Mouse (Mus musculus): ENCODE results near the gene Fam149b. TPM values are rescaled to one million over a fixed set of nuclear protein-coding genes. Genes with fewer than 3 reads are reported as not detected.

Fam149b gene
- polyA plus RNA-seq, 1 experiment from 2014 or later, result 58.9 TPM

DNA sequence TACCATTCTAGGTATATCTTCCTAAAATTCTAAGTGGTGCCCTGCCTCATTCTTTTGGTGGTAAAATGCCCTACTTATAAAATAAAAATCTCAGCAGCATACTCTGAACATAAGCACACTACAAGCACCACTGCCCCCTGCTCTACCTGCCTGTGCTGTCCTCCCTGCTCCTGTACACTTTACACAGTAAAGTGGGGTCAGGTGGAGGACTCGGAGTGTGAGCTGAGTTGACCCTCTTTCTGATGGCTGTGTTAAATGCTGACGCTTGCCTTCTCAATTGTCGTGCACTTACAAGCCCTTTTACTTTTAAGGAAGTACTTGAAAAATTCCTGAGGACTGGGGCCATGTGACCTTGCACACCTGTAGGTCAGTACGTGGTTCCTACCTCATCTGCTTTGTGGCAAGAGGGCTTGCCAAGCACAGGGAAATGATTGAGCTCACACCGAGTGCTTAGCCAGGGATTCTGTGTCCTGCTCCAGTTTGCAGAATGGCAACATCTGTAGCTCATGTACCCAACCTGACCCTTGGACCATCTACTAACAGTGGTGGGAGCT lies 31.2 kb downstream of the Fam149b start:
- 91% methylated on average over 5 of the region's 5 CpGs for WGBS
- no peaks in the 10 kb centered on the region for H3K27me3 ChIP-seq (ENCODE audit: control insufficient read depth, insufficient read depth, low read length)
- no peak overlapping the region for H3K9ac ChIP-seq (ENCODE audit: low read length)
- H3K27ac ChIP-seq (ENCODE audit: low read depth, low read length), result no peak overlapping the region
- H3K4me3 ChIP-seq (ENCODE audit: low read depth, low read length), result no peak overlapping the region
- no peaks in the 10 kb centered on the region for H3K4me1 ChIP-seq (ENCODE audit: control insufficient read depth, insufficient read depth, low read length)
- no peak for DNase-seq (ENCODE audit: low spot score, missing footprints)
- no peak for ATAC-seq (ENCODE audit: low FRiP score)
- no peaks in the 10 kb centered on the region for H3K9me3 ChIP-seq (ENCODE audit: control insufficient read depth, low read length)
- H3K36me3 ChIP-seq (ENCODE audit: control insufficient read depth, insufficient read depth, low read length), result peaks cover 9% of the 10 kb centered on the region
- no peak overlapping the region for H3K4me2 ChIP-seq

DNA sequence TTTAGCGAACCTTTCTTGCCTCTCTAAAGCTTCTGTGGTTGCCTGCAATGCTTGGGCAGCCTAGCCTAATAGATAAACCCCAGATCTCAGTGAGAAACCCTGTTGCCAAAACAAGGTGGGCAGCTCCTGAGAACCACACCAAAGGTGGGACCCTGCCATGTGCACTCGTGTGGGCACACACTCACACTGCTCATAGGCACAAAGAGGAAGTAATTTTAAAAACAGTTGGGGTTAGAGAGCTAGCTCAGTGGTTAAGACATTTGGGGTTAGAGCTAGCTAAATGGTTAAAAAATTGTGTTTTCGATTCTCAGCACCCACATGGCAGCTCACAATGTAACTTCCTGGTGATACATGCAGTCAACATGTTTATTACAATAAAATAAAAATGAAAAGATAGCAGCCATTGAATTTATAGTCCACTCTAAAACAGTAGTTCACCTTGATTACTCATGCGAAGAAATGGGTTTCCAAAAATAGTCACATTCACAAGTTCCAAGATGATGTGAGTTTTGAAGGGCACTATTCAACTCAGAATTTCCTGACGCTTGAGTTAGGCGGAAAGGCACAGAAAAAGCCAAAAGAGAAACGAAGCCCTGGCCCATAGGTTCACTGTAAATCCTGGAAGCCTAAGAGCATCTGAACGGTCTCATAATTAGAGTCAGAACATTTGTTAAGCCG lies 31.9 kb downstream of the Fam149b start:
- Histone ChIP-seq H3K4me2 (no peak overlapping the region), H3K27me3 (ENCODE audit: control insufficient read depth, insufficient read depth, low read length) (no peaks in the 10 kb centered on the region), H3K36me3 (ENCODE audit: control insufficient read depth, insufficient read depth, low read length) (peaks cover 9% of the 10 kb centered on the region), H3K4me1 (ENCODE audit: control insufficient read depth, insufficient read depth, low read length) (no peaks in the 10 kb centered on the region), H3K4me3 (ENCODE audit: low read depth, low read length) (no peak overlapping the region), H3K9me3 (ENCODE audit: control insufficient read depth, low read length) (no peaks in the 10 kb centered on the region), H3K9ac (ENCODE audit: low read length) (no peak overlapping the region), H3K27ac (ENCODE audit: low read depth, low read length) (no peak overlapping the region)
- no peak for DNase-seq (ENCODE audit: low spot score, missing footprints)
- ATAC-seq (ENCODE audit: low FRiP score), result no peak
- 90% methylated on average over 9 of the region's 9 CpGs for WGBS

GRCm38 (mm10) chr14:20388441-20389129 lies 40.6 kb downstream of the Fam149b start, which contains the start of gene Dnajc9:
Gene Dnajc9, minus strand, starts transcription at chr14:20388910.
- ATAC-seq (ENCODE audit: low FRiP score), result peak; percentile 80

DNA sequence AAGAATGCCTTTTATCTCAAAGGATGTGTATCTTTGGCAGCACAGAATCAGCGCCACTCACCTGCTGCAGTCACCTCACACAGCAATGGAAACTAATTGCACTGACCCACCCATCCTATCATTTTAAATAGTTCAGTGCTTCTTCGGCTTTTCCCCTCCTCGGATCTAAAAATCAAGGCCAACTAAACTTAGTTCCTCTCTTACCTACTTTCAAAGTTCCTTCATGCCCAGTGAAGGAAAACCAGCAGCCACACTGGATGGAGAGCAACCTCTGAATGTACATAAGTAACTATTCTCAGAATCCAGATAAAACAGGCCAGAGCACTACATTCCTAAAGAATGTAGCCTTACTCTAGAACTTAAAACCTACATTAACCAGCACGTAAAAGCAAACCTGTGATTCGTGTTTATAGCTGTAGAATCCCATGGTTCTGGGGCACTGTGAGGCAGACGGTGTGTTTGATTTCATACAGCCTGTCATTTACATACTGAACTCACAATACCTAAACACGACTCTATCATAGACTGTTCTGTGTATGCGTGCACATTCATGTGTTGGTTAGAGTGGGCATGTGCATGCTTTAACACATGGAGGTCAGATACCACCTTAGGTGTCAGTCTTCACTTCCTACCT lies 41.6 kb downstream of the Fam149b start:
- Histone ChIP-seq H3K9ac (ENCODE audit: low read length) (peak overlapping the region; percentile 80; the same call in 1 of the 2 replicates), H3K4me3 (ENCODE audit: low read depth, low read length) (no peak overlapping the region; the same call in 1 of the 2 replicates), H3K4me1 (ENCODE audit: control insufficient read depth, insufficient read depth, low read length) (peaks cover 20% of the 10 kb centered on the region), H3K27me3 (ENCODE audit: control insufficient read depth, insufficient read depth, low read length) (no peaks in the 10 kb centered on the region), H3K27ac (ENCODE audit: low read depth, low read length) (no peak overlapping the region), H3K4me2 (peak overlapping the region; percentile 60), H3K36me3 (ENCODE audit: control insufficient read depth, insufficient read depth, low read length) (peaks cover 2% of the 10 kb centered on the region; the same call in 1 of the 2 replicates), H3K9me3 (ENCODE audit: control insufficient read depth, low read length) (no peaks in the 10 kb centered on the region)
- DNase-seq (ENCODE audit: low spot score, missing footprints) (peak; percentile 70), ATAC-seq (ENCODE audit: low FRiP score) (no peak)
- WGBS, result 87% methylated on average over 8 of the region's 8 CpGs

More at GRCm38 (mm10) chr14:20388441-20389129, 40.6 kb downstream of the Fam149b start, which contains the start of gene Dnajc9:
- H3K36me3 ChIP-seq (ENCODE audit: control insufficient read depth, insufficient read depth, low read length), result peaks cover 2% of the 10 kb centered on the region
- under 1% methylated on average over 59 of the region's 59 CpGs for WGBS
- H3K4me1 ChIP-seq (ENCODE audit: control insufficient read depth, insufficient read depth, low read length), result peaks cover 20% of the 10 kb centered on the region
- no peaks in the 10 kb centered on the region for H3K27me3 ChIP-seq (ENCODE audit: control insufficient read depth, insufficient read depth, low read length)
- peak within 1 kb of the TSS; percentile 80 for H3K9ac ChIP-seq (ENCODE audit: low read length)
- H3K4me3 ChIP-seq (ENCODE audit: low read depth, low read length), result peak within 1 kb of the TSS; percentile 74
- H3K4me2 ChIP-seq, result peak within 1 kb of the TSS; percentile 60
- H3K27ac ChIP-seq (ENCODE audit: low read depth, low read length), result no peak within 1 kb of the TSS; the same call in 1 of the 2 replicates
- no peaks in the 10 kb centered on the region for H3K9me3 ChIP-seq (ENCODE audit: control insufficient read depth, low read length)
- peak; percentile 100 for DNase-seq (ENCODE audit: low spot score, missing footprints)

GRCm38 (mm10) chr14:20392326-20392725 lies 44.4 kb downstream of the Fam149b start:
- WGBS, result 88% methylated on average over 3 of the region's 4 CpGs
- H3K27me3 ChIP-seq (ENCODE audit: control insufficient read depth, insufficient read depth, low read length), result no peaks in the 10 kb centered on the region
- ATAC-seq (ENCODE audit: low FRiP score) (no peak), DNase-seq (ENCODE audit: low spot score, missing footprints) (no peak)
- peaks cover 2% of the 10 kb centered on the region; the same call in 1 of the 2 replicates for H3K36me3 ChIP-seq (ENCODE audit: control insufficient read depth, insufficient read depth, low read length)
- H3K9ac ChIP-seq (ENCODE audit: low read length), result no peak overlapping the region
- H3K4me1 ChIP-seq (ENCODE audit: control insufficient read depth, insufficient read depth, low read length), result peaks cover 8% of the 10 kb centered on the region
- no peak overlapping the region for H3K27ac ChIP-seq (ENCODE audit: low read depth, low read length)
- no peaks in the 10 kb centered on the region for H3K9me3 ChIP-seq (ENCODE audit: control insufficient read depth, low read length)
- no peak overlapping the region for H3K4me2 ChIP-seq
- H3K4me3 ChIP-seq (ENCODE audit: low read depth, low read length), result no peak overlapping the region

DNA sequence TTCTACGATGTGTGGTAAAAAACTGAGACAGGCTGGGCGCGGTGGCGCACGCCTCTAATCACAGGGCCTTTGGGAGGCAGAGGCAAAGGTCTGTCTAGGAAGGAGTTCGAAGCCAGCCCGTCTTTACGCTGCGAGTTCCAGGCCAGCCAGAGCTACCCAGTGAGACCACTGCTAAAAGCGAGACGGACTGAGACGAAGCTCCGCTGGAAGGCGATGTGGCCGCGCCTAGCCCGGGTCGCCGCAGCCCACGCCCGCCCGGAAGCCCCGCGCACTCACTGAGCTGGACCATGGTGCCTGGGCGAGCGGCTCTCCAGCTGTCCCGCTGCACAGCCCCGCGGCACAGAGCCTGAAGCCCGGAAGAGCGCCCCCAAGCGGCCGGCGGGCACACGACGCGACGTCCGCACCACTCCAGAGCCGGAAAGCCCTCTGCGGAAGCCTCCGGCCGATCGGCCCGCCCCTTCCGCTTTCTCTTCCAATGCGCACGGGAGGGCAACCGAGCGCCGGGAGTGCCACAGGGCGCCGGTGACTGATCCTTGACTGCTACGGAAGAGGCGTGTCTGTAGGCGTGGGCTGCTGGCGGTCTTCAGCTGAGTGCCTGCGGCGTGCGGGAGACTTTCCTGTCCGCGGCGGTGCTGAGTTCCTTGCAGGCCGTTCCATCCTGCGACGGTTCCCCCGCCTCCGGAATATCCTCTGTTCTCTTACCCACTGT lies 45.4 kb downstream of the Fam149b start, which contains the start of gene Mrps16:
Mrps16 (minus strand) TSS at position 430 of the 709 bp plus-strand sequence.
- Histone ChIP-seq H3K4me1 (ENCODE audit: control insufficient read depth, insufficient read depth, low read length) (no peaks in the 10 kb centered on the region; the same call in 1 of the 2 replicates), H3K9ac (ENCODE audit: low read length) (peak within 1 kb of the TSS; percentile 67), H3K27ac (ENCODE audit: low read depth, low read length) (peak within 1 kb of the TSS; percentile 72), H3K27me3 (ENCODE audit: control insufficient read depth, insufficient read depth, low read length) (no peaks in the 10 kb centered on the region), H3K36me3 (ENCODE audit: control insufficient read depth, insufficient read depth, low read length) (peaks cover 2% of the 10 kb centered on the region; the same call in 1 of the 2 replicates), H3K4me2 (peak within 1 kb of the TSS; percentile 57), H3K9me3 (ENCODE audit: control insufficient read depth, low read length) (no peaks in the 10 kb centered on the region), H3K4me3 (ENCODE audit: low read depth, low read length) (peak within 1 kb of the TSS; percentile 45)
- ATAC-seq (ENCODE audit: low FRiP score) (peak; percentile 96), DNase-seq (ENCODE audit: low spot score, missing footprints) (peak; percentile 100)
- under 1% methylated on average over 68 of the region's 68 CpGs for WGBS

DNA sequence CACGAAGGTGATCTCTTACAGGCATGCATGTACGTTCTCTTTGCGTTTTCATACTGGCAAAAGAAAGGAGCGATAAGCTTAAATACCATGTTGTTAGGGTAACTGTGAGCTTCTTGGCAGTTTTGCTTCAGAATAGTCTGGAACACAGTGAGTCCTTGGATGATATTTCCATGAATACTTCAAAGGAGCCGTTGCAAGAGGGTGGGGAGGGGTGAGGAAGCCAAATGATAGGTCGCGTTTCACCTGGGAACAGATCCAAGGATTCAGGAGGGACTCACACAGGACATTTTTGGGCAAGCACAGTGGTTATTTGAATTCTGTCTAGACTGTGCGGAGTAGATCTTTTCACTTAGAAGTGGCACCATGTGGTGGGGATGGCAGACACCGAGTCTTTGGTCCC lies 49.3 kb downstream of the Fam149b start:
- no peak overlapping the region for H3K9ac ChIP-seq (ENCODE audit: low read length)
- no peaks in the 10 kb centered on the region for H3K9me3 ChIP-seq (ENCODE audit: control insufficient read depth, low read length)
- no peaks in the 10 kb centered on the region for H3K4me1 ChIP-seq (ENCODE audit: control insufficient read depth, insufficient read depth, low read length)
- WGBS, result 89% methylated on average over 9 of the region's 9 CpGs
- H3K4me2 ChIP-seq, result no peak overlapping the region
- H3K36me3 ChIP-seq (ENCODE audit: control insufficient read depth, insufficient read depth, low read length), result no peaks in the 10 kb centered on the region
- H3K27ac ChIP-seq (ENCODE audit: low read depth, low read length), result no peak overlapping the region
- H3K27me3 ChIP-seq (ENCODE audit: control insufficient read depth, insufficient read depth, low read length), result no peaks in the 10 kb centered on the region
- DNase-seq (ENCODE audit: low spot score, missing footprints) (no peak), ATAC-seq (ENCODE audit: low FRiP score) (no peak)
- no peak overlapping the region for H3K4me3 ChIP-seq (ENCODE audit: low read depth, low read length)

- no peaks in the 10 kb centered on the region for H3K36me3 ChIP-seq (ENCODE audit: control insufficient read depth, insufficient read depth, low read length)
- H3K4me3 ChIP-seq (ENCODE audit: low read depth, low read length), result no peak overlapping the region
- DNase-seq (ENCODE audit: low spot score, missing footprints), result peak; percentile 82
- no peaks in the 10 kb centered on the region for H3K9me3 ChIP-seq (ENCODE audit: control insufficient read depth, low read length)
- H3K27me3 ChIP-seq (ENCODE audit: control insufficient read depth, insufficient read depth, low read length), result no peaks in the 10 kb centered on the region
- no peaks in the 10 kb centered on the region for H3K4me1 ChIP-seq (ENCODE audit: control insufficient read depth, insufficient read depth, low read length)
- no peak for ATAC-seq (ENCODE audit: low FRiP score)
- 39% methylated on average over 4 of the region's 4 CpGs for WGBS
- no peak overlapping the region for H3K4me2 ChIP-seq
- H3K9ac ChIP-seq (ENCODE audit: low read length), result no peak overlapping the region
- H3K27ac ChIP-seq (ENCODE audit: low read depth, low read length), result no peak overlapping the region
These were observed 50.9 kb downstream of the Fam149b start for GRCm38 (mm10) chr14:20398864-20399263.

Measured in midbrain, embryonic 11.5 days (tissue).